Mouse (Mus musculus) B cell, adult 67 days (primary cell): ENCODE results near the gene Ecsit. TPM values are rescaled to one million over a fixed set of nuclear protein-coding genes. Genes with fewer than 3 reads are reported as not detected.

Experiments used
- total RNA-seq, 2 experiments: library from RNA; stranded (reverse); gene quantifications; 4 replicates each; pipeline ENCODE4 v1.2.4; 2023

Ecsit gene
- total RNA-seq = 10 to 100 TPM; 22.1 to 27.1 TPM

GRCm38 (mm10) chr9:22085022-22085834 lies at the start of gene Ecsit:
Gene Ecsit (minus strand): TSS chr9:22085438.

GRCm38 (mm10) chr9:22116740-22117426 lies 31.6 kb upstream of the Ecsit start, which contains the start of gene Elof1:
Gene Elof1 (minus strand): TSS chr9:22117172.

GRCm38 (mm10) chr9:22098993-22099696 lies 13.9 kb upstream of the Ecsit start, which contains the start of gene Cnn1:
Gene Cnn1 (plus strand): TSS chr9:22099216.

GRCm38 (mm10) chr9:22070791-22071573 lies 14.3 kb downstream of the Ecsit start, which contains the start of the genes Gm49318 and Zfp653:
Gene Gm49318 (minus strand): TSS chr9:22071259.
Gene Zfp653 (minus strand): TSS chr9:22071376.

GRCm38 (mm10) chr9:22051958-22052254 lies 33.3 kb downstream of the Ecsit start, which contains the start of gene Elavl3:
Gene Elavl3 (minus strand): TSS chr9:22052023.

Other genes with a start within 250 kb of the Ecsit start
- gene Angptl8, start 249.9 kb downstream of the Ecsit start, total RNA-seq = not detected
- 10 to 100 TPM; 14.8 to 16.8 TPM for gene Dock6, start 232.8 kb downstream of the Ecsit start, total RNA-seq
- gene Rab3d, start 167.2 kb downstream of the Ecsit start, total RNA-seq = 1 to 10 TPM; 2.8 to 4.7 TPM
- gene Ccdc159, start 158.0 kb downstream of the Ecsit start, total RNA-seq = not detected
- under 1 TPM in 1 of 2 experiments, not detected in 1; 0.87 TPM for gene Tmem205, start 157.9 kb downstream of the Ecsit start, total RNA-seq
- gene Plppr2, start 148.4 kb downstream of the Ecsit start, total RNA-seq = 1 to 10 TPM in 1 of 2 experiments, under 1 TPM in 1; 0.87 to 1.6 TPM
- 10 to 100 TPM; 10.2 to 12.1 TPM for gene Swsap1, start 129.7 kb downstream of the Ecsit start, total RNA-seq
- gene Epor, start 121.9 kb downstream of the Ecsit start, total RNA-seq = under 1 TPM in 1 of 2 experiments, not detected in 1; 0.49 TPM
- not detected for gene Rgl3, start 96.0 kb downstream of the Ecsit start, total RNA-seq
- not detected for gene Ccdc151, start 82.8 kb downstream of the Ecsit start, total RNA-seq
- gene Prkcsh, start 82.6 kb downstream of the Ecsit start, total RNA-seq = 10 to 100 TPM; 68.4 to 71.0 TPM
- gene Elavl3, start 33.4 kb downstream of the Ecsit start, total RNA-seq = not detected
- gene Gm49318, start 14.2 kb downstream of the Ecsit start, total RNA-seq = not detected
- 10 to 100 TPM; 33.3 to 36.1 TPM for gene Zfp653, start 14.1 kb downstream of the Ecsit start, total RNA-seq
- gene Cnn1, start 13.8 kb upstream of the Ecsit start, total RNA-seq = not detected
- gene Elof1, start 31.7 kb upstream of the Ecsit start, total RNA-seq = 10 to 100 TPM; 41.6 to 49.2 TPM
- 100 to 1,000 TPM; 205 to 239 TPM for gene Acp5, start 50.3 kb upstream of the Ecsit start, total RNA-seq
- gene Pigyl, start 71.4 kb upstream of the Ecsit start, total RNA-seq = 10 to 100 TPM in 1 of 2 experiments, 1 to 10 TPM in 1; 9.0 to 12.4 TPM
- gene Zfp872, start 102.7 kb upstream of the Ecsit start, total RNA-seq = not detected
- 10 to 100 TPM; 39.3 to 41.9 TPM for gene Zfp809, start 140.3 kb upstream of the Ecsit start, total RNA-seq
- gene Zfp599, start 174.5 kb upstream of the Ecsit start, total RNA-seq = 1 to 10 TPM; 2.1 to 3.4 TPM
- gene Zfp810, start 222.2 kb upstream of the Ecsit start, total RNA-seq = 10 to 100 TPM; 15.6 to 21.3 TPM